Mouse (Mus musculus) adrenal gland, adult 8-10 months (tissue): ENCODE measurements at regions not wholly inside any gene's neighbourhood (a gene's known extent, or its start where the extent isn't known, plus 50 kb on each side); places are given as distances from the start of the nearest gene placed in this dataset.

ENCODE experiments used
- DNase-seq: peaks from one replicate; pipeline ENCODE4 v3.0.0; 2022

DNA sequence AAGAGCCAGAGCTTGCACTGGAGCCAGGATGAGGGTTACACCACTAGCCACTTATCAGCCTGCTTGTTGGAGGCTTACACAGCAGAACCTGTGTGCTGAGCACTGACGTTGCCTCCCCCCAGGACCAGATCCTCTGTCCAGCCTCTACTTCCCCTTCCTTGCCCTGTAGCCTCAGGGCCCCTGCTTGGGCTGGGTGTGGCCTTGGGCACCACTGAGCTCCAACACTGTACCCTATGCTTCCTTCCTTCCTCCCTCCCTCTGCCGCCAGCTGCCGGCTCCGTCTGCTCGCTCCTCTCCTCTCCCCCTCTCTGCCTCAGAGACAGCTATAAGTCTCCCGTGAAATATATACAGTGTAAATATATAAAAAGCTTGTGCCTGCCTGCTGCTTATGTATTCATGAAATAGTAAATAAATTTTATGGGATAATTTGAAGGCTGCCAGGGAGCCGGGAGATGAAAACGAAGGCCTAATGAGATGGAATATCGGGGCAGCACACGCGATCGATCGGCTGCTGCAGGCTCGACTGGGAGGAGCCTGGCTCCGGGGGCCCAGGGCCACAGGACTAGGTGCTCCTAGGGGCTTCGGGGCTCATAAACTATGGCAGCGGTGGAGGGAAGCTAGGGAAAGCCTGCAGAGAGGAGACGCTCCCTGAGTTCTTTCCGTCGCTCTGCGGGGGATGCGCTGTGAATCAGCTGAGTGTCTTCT, 135.6 kb downstream of the Rbm19 start:
- DNase-seq = no peak

DNA sequence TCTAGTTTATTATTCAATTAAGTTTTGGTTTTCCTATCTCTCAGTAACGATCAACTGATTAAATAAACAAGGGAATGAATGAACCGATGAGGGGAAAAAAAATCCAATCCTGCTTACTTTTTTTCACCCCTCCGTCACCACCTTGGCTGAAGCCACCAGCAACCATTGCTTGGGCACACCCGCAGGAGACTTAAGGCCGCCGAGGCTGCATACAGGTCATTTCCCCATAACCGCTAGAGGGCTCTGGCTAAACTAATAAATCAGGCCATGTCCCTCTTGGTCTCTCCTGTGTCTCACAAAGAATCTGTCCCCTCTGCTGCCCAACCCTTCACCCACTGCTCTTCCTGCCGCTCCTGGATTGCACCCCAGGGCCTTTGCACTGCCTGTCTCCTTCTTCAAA, 136.3 kb downstream of the Rbm19 start:
- DNase-seq = no peak

- no peak for DNase-seq
Observed at GRCm38 (mm10) chr5:120262715-120263273, 146.5 kb downstream of the Rbm19 start.

DNA sequence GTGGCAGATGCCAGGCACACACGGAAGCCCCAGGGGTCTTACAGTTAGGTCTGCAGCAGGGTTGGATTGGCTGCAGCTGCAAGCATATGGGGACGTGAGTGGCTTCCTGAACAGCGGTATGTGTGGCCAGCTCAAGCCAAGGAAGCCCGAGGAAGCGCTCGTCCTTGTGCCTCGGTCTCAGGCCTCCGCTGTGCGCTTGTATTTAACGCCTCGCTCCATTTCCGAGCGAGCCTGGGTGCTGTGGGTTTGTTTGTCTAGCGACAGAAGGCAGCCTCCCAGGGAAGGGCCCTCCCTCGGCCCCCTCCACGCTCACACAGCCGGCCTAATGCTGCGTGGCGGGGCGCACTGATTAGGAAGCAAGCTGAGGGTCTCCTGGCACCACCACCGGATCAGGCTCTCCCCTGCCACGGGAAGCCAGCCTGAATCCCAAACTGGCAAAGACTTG, 153.2 kb downstream of the Rbm19 start:
- no peak for DNase-seq

GRCm38 (mm10) chr5:120270887-120271616, 154.8 kb downstream of the Rbm19 start:
- DNase-seq = no peak

GRCm38 (mm10) chr5:120276229-120276628, 155.3 kb upstream of the Lhx5 start:
- DNase-seq = no peak

DNA sequence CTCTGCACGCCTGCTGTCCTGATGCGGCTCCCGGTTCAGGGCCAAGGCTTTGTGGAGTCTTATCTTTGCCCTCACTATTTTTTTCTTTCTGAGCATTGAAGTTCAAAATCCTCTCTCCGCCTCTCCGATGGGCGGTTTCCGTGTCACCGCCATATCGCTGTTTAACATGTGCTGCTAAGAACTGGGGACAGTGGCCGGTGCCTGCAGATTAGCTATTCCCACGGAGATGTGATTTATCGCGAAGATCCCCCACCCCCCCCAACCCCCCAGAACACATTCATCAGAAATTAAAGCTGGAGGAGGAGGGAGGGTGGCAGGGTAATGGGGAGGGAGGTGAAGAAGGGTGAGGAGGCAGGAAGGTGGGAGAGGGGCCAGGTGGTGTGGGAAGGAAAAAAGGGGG, 151.2 kb upstream of the Lhx5 start:
- DNase-seq = no peak

DNA sequence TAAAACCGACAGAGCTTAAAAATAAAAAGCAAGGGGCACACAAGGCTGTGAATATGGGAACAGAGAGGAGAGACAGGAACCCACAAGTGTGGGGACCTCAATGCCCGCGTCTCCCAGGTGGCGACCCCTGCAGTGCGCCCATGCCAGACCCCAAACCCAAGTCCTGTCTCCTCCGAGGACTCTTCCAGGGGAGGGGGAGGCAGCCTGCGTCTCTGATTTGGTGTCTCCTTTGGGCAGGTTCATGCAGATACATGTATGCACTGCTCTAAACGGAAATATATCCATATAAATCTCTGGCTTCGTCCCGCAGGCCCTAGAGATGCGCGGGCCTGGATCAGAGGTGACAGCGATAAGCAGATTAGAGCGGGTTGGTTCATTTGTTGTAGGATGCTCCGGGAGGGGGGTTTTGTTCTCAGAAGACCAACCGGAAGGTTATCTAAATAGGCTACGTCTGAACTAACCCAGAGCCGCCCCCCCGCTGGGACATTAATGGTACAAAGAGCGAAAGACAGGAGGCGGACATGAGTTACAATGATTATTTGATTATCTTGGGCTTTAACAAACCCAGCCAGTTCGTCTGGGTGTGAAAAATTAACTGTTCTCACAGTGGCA, 150.4 kb upstream of the Lhx5 start:
- no peak for DNase-seq

DNA sequence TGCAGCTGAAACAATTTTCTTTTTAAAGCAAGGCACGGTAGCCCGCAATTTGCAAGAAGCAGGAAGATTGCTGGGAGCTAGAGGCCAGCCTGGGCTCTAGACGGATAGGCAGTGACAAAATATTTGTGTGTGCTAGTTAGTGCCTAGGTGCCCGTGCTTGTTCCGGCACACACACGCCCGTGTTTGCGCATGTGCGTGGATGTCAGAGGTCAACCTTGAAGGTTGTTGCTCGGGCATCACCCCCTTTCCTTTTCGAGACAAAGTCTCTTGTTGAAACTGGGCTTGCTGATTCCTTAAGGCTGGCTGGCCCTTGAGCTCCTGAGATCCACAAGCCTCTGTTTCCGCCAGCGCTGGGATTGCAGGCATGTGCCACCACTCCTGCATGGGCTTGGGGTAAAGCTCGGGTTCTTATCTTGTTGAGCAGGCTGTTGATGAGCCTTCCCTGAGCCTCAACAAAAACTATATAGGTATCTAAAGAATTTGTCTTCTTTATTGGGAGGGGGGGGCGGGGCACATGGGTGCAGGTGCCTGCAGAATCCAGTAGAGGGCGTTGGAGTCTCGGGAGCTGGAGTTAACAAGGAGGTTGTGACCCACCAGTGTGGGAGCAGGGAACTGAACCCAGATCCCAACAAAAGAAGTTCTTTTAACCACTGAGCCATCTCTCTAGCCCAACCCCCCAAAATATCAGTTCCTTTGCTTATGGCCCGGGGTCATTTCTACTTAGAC, 149.5 kb upstream of the Lhx5 start:
- DNase-seq = no peak

DNA sequence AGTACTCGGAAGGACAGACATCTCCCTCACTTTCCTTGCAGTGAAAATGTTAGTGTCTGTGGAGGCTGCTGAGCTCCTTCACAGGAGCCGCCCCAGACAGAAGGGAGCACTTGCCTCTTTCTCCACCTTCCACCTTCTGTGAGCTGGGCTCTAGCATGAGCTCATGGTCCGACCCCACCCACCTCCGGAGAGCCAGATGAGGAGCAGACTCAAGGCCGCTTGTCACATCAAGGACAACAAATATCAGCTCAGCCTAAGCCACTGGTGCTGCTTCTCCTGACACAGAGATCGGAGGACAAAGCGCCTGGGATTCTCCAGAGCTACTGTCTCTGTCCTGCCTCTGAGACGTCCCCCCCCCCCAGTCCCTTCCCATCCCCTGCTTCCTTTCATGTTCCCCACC, 146.9 kb upstream of the Lhx5 start:
- DNase-seq = peak; percentile 19

- no peak for DNase-seq
Observed at GRCm38 (mm10) chr5:120285036-120285435, 146.5 kb upstream of the Lhx5 start.

DNA sequence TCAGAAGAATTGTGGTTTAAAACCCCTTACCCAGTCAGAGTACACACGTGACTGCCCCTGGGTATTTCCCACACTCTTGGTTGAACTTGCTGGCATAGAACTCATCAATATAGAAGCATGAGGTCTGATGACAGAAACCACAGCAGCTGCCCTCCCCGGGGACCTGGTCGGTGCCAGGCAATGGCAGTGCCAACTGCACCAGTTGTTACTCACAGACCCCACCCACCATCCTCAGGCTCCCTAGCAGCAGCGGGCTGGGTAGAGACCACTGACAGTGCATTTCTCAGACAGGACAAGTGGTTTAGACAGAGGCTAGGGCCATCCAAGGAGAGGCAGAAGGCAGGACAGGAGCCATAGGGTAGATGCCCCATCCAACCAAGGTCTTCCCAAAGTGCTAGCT, 144.7 kb upstream of the Lhx5 start:
- no peak for DNase-seq

- DNase-seq = no peak
Observed at GRCm38 (mm10) chr5:120288036-120288684, 143.3 kb upstream of the Lhx5 start.

- no peak for DNase-seq
Observed at GRCm38 (mm10) chr5:120294526-120295078, 136.9 kb upstream of the Lhx5 start.

- no peak for DNase-seq
Observed at GRCm38 (mm10) chr5:120297190-120297589, 134.3 kb upstream of the Lhx5 start.

DNA sequence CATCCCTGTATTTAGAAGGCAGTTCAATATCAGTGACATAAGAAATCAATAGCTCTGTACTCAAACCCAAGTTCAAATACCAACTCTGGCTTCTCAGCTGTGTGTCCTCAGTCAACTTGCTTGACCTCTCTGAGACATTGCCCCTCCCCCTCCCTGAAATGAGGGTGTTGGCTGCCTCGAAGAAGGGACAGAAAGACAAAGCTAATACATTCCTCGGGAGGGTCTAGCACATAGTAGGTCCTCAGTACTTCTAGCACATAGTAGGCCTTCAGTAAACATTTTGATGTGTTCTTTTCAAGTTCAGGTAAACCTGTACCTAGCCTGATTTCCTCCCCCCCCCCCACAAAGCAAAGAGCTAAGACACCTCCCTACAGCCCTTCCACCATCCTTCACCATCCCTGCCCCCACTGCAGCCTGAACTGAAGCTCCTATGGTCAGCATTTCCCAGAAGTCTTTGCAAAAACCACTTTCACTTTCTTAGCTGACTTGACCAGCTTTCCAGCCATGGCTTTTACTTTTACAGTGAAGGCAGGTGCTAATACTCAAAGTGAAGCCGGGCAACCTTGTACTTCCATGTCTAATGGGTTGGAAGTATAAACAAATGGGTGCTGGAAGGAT, 133.7 kb upstream of the Lhx5 start:
- no peak for DNase-seq

- no peak for DNase-seq
Observed at GRCm38 (mm10) chr5:120301672-120302071, 129.8 kb upstream of the Lhx5 start.

DNA sequence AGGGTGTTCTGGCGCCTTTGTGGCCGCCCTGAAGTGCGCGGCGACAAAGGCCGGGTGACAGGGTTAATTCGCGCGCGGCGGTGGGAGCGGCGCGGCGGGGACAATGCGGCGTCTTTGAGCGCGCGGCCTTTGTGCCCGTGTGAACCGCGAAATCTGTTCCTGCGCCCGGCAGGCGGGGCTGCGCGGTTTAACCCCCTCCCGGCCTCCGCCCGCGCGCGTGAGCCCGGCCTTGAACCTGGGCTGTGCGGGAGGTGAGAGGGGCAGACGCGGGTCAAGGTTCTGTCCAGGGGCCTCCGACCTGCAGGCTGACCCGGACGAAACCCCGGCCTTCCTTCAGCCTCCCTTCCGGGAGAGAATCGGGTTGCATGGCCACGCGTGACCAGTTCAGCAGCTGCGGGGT, 129.2 kb upstream of the Lhx5 start:
- DNase-seq = no peak

- no peak for DNase-seq
Observed at GRCm38 (mm10) chr5:120304295-120304701, 127.2 kb upstream of the Lhx5 start.

DNA sequence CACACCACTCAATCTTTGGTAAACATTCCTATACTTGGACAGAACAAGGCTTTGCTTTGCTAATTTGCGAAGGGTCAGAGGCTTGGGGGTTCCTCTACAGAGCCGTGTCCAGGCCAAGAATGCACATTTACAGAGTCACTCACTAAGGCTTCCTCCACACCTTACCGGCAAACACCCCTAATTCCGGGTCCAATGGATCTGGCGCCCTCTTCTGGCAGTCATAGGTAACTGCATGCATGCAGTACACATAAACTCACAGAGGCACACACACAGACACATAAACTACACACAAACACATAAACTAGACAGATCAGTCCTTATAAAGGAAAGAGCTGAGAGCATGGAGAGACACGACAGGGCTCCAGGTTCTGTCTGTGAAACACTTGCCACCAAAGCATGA, 119.2 kb upstream of the Lhx5 start:
- DNase-seq = no peak

DNA sequence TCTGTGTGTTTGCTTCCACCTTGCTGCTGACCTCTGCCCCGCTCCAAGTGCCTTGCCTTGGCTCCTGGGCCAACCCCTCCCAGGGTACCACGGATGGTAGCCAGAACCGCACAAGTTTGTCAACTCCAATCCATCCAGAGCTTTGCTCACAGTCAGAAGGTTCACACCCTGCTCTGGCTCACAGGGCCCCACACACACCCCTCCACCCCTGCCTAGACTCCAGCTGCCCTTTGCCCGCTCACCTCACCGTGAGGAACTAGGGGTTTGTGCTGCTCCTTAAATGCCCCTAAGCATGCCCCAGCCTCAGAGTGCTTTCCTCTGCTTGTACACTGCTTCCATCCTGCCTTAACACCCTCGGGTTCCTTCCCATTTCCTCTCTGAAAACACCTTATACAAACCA, 117.5 kb upstream of the Lhx5 start:
- DNase-seq = no peak
